Mouse (Mus musculus) megakaryocyte-erythroid progenitor cell, adult 5-6 weeks (primary cell): ENCODE results near the gene Mamdc4. TPM values are rescaled to one million over a fixed set of nuclear protein-coding genes. Genes with fewer than 3 reads are reported as not detected.

Experiments
- ATAC-seq: replicated peaks from 2 replicates; pipeline ENCODE4 v1.8.0; 2016; ENCODE audit warnings: mild to moderate bottlenecking, inconsistent platforms; ENCODE audit not compliant: severe bottlenecking, poor library complexity, low FRiP score, low TSS enrichment
- total RNA-seq, 2 experiments: library from RNA; stranded (forward) in 1 of 2; stranded (reverse) in 1 of 2; fragments of 200-1000, 215-1000 nt in 1 of 2; fragments of >200 nt in 1 of 2; fragmentation: Nextera tagmentation in 1 of 2; gene quantifications; 2 replicates each; pipeline ENCODE4 v1.2.3; 2014 to 2017

Gene Mamdc4
- total RNA-seq, 2 experiments from 2014 or later, result 2.0 to 8.1 TPM

- ATAC-seq, result no peak
These were observed 39.8 kb downstream of the Mamdc4 start for GRCm38 (mm10) chr2:25534866-25535182.

GRCm38 (mm10) chr2:25534178-25534865, 40.3 kb downstream of the Mamdc4 start:
- ATAC-seq, result peak; percentile 84

- ATAC-seq, result no peak
These were observed 40.9 kb downstream of the Mamdc4 start for GRCm38 (mm10) chr2:25533707-25534106.

- no peak for ATAC-seq
These were observed 47.9 kb downstream of the Mamdc4 start for GRCm38 (mm10) chr2:25526510-25527302.

Other genes starting within 250 kb of the Mamdc4 start
Only the 30 nearest of the 34 such genes appear.
- 9.7 and 12.7 TPM in 2 replicates for gene Uap1l1, start 209.2 kb downstream of the Mamdc4 start, total RNA-seq (2014; fragmentation: Nextera tagmentation)
- 2.0 and 2.5 TPM in 2 replicates for gene Uap1l1, start 209.2 kb downstream of the Mamdc4 start, total RNA-seq (2017)
- 18.4 and 19.0 TPM in 2 replicates for gene Sapcd2, start 202.5 kb downstream of the Mamdc4 start, total RNA-seq (2014; fragmentation: Nextera tagmentation)
- gene Sapcd2, start 202.5 kb downstream of the Mamdc4 start, total RNA-seq (2017), result 4.9 and 7.1 TPM in 2 replicates
- not detected in 2 replicates for gene Entpd2, start 179.0 kb downstream of the Mamdc4 start, total RNA-seq (2014; fragmentation: Nextera tagmentation)
- gene Entpd2, start 179.0 kb downstream of the Mamdc4 start, total RNA-seq (2017), result not detected in 2 replicates
- not detected in 2 replicates for gene Npdc1, start 175.5 kb downstream of the Mamdc4 start, total RNA-seq (2014; fragmentation: Nextera tagmentation)
- gene Npdc1, start 175.5 kb downstream of the Mamdc4 start, total RNA-seq (2017), result not detected in 2 replicates
- 3.4 and 6.3 TPM in 2 replicates for gene Fut7, start 151.6 kb downstream of the Mamdc4 start, total RNA-seq (2014; fragmentation: Nextera tagmentation)
- gene Fut7, start 151.6 kb downstream of the Mamdc4 start, total RNA-seq (2017), result 4.5 and 4.9 TPM in 2 replicates
- gene Abca2, start 146.1 kb downstream of the Mamdc4 start, total RNA-seq (2014; fragmentation: Nextera tagmentation), result 34.7 and 38.3 TPM in 2 replicates
- gene Abca2, start 146.1 kb downstream of the Mamdc4 start, total RNA-seq (2017), result 10.8 and 13.1 TPM in 2 replicates
- gene Clic3, start 118.0 kb downstream of the Mamdc4 start, total RNA-seq (2014; fragmentation: Nextera tagmentation), result not detected in 2 replicates
- gene Clic3, start 118.0 kb downstream of the Mamdc4 start, total RNA-seq (2017), result not detected in 2 replicates
- gene Paxx, start 113.8 kb downstream of the Mamdc4 start, total RNA-seq (2014; fragmentation: Nextera tagmentation), result 34.5 and 36.3 TPM in 2 replicates
- gene Paxx, start 113.8 kb downstream of the Mamdc4 start, total RNA-seq (2017), result 17.9 and 25.9 TPM in 2 replicates
- not detected in 2 replicates for gene Ptgds, start 104.8 kb downstream of the Mamdc4 start, total RNA-seq (2014; fragmentation: Nextera tagmentation)
- gene Ptgds, start 104.8 kb downstream of the Mamdc4 start, total RNA-seq (2017), result not detected in 2 replicates
- gene Lcn12, start 80.9 kb downstream of the Mamdc4 start, total RNA-seq (2014; fragmentation: Nextera tagmentation), result not detected in 2 replicates
- not detected in 2 replicates for gene Lcn12, start 80.9 kb downstream of the Mamdc4 start, total RNA-seq (2017)
- 50.4 and 64.5 TPM in 2 replicates for gene Fbxw5, start 74.1 kb downstream of the Mamdc4 start, total RNA-seq (2014; fragmentation: Nextera tagmentation)
- gene Fbxw5, start 74.1 kb downstream of the Mamdc4 start, total RNA-seq (2017), result 24.0 and 28.9 TPM in 2 replicates
- gene C8g, start 73.1 kb downstream of the Mamdc4 start, total RNA-seq (2014; fragmentation: Nextera tagmentation), result 0.63 and 2.2 TPM in 2 replicates
- 0.76 and 3.3 TPM in 2 replicates for gene C8g, start 73.1 kb downstream of the Mamdc4 start, total RNA-seq (2017)
- gene Traf2, start 27.9 kb downstream of the Mamdc4 start, total RNA-seq (2014; fragmentation: Nextera tagmentation), result 19.2 and 22.4 TPM in 2 replicates
- gene Traf2, start 27.9 kb downstream of the Mamdc4 start, total RNA-seq (2017), result 13.7 and 14.3 TPM in 2 replicates
- gene Edf1, start 17.0 kb downstream of the Mamdc4 start, total RNA-seq (2014; fragmentation: Nextera tagmentation), result 151 and 209 TPM in 2 replicates
- 60.9 and 105 TPM in 2 replicates for gene Edf1, start 17.0 kb downstream of the Mamdc4 start, total RNA-seq (2017)
- gene Phpt1, start 379 bp upstream of the Mamdc4 start, total RNA-seq (2014; fragmentation: Nextera tagmentation), result 36.5 and 43.2 TPM in 2 replicates
- gene Phpt1, start 379 bp upstream of the Mamdc4 start, total RNA-seq (2017), result 19.1 and 25.2 TPM in 2 replicates
- gene Ajm1, start 6.9 kb upstream of the Mamdc4 start, total RNA-seq (2014; fragmentation: Nextera tagmentation), result not detected in 2 replicates
- gene Ajm1, start 6.9 kb upstream of the Mamdc4 start, total RNA-seq (2017), result 0.09 TPM in 1 of 2 replicates, not detected in the other
- gene Rabl6, start 33.7 kb upstream of the Mamdc4 start, total RNA-seq (2014; fragmentation: Nextera tagmentation), result 55.8 and 58.7 TPM in 2 replicates
- gene Rabl6, start 33.7 kb upstream of the Mamdc4 start, total RNA-seq (2017), result 58.5 and 92.0 TPM in 2 replicates
- gene Ccdc183, start 42.8 kb upstream of the Mamdc4 start, total RNA-seq (2014; fragmentation: Nextera tagmentation), result not detected in 2 replicates
- gene Ccdc183, start 42.8 kb upstream of the Mamdc4 start, total RNA-seq (2017), result not detected in 2 replicates
- gene Tmem141, start 47.2 kb upstream of the Mamdc4 start, total RNA-seq (2014; fragmentation: Nextera tagmentation), result 2.1 and 3.0 TPM in 2 replicates
- gene Tmem141, start 47.2 kb upstream of the Mamdc4 start, total RNA-seq (2017), result 3.7 and 5.9 TPM in 2 replicates
- gene Fcna, start 53.2 kb upstream of the Mamdc4 start, total RNA-seq (2014; fragmentation: Nextera tagmentation), result not detected in 2 replicates
- not detected in 2 replicates for gene Fcna, start 53.2 kb upstream of the Mamdc4 start, total RNA-seq (2017)
- gene Lcn8, start 78.3 kb upstream of the Mamdc4 start, total RNA-seq (2014; fragmentation: Nextera tagmentation), result not detected in 2 replicates
- not detected in 2 replicates for gene Lcn8, start 78.3 kb upstream of the Mamdc4 start, total RNA-seq (2017)
- not detected in 2 replicates for gene Lcn5, start 83.1 kb upstream of the Mamdc4 start, total RNA-seq (2014; fragmentation: Nextera tagmentation)
- gene Lcn5, start 83.1 kb upstream of the Mamdc4 start, total RNA-seq (2017), result not detected in 2 replicates
- gene Lcn6, start 101.9 kb upstream of the Mamdc4 start, total RNA-seq (2014; fragmentation: Nextera tagmentation), result not detected in 2 replicates
- not detected in 2 replicates for gene Lcn6, start 101.9 kb upstream of the Mamdc4 start, total RNA-seq (2017)
- gene Lcn10, start 107.9 kb upstream of the Mamdc4 start, total RNA-seq (2014; fragmentation: Nextera tagmentation), result not detected in 2 replicates
- gene Lcn10, start 107.9 kb upstream of the Mamdc4 start, total RNA-seq (2017), result not detected in 2 replicates
- not detected in 2 replicates for gene Obp2a, start 125.2 kb upstream of the Mamdc4 start, total RNA-seq (2014; fragmentation: Nextera tagmentation)
- gene Obp2a, start 125.2 kb upstream of the Mamdc4 start, total RNA-seq (2017), result not detected in 2 replicates
- 2.8 and 7.9 TPM in 2 replicates for gene Bmyc, start 131.9 kb upstream of the Mamdc4 start, total RNA-seq (2014; fragmentation: Nextera tagmentation)
- 2.4 and 2.5 TPM in 2 replicates for gene Bmyc, start 131.9 kb upstream of the Mamdc4 start, total RNA-seq (2017)
- not detected in 2 replicates for gene Obp2b, start 162.2 kb upstream of the Mamdc4 start, total RNA-seq (2014; fragmentation: Nextera tagmentation)
- gene Obp2b, start 162.2 kb upstream of the Mamdc4 start, total RNA-seq (2017), result not detected in 2 replicates
- gene Lcn3, start 190.7 kb upstream of the Mamdc4 start, total RNA-seq (2014; fragmentation: Nextera tagmentation), result not detected in 2 replicates
- not detected in 2 replicates for gene Lcn3, start 190.7 kb upstream of the Mamdc4 start, total RNA-seq (2017)
- gene Lcn11, start 202.2 kb upstream of the Mamdc4 start, total RNA-seq (2014; fragmentation: Nextera tagmentation), result not detected in 2 replicates
- gene Lcn11, start 202.2 kb upstream of the Mamdc4 start, total RNA-seq (2017), result not detected in 2 replicates
- gene Gm13539, start 207.4 kb upstream of the Mamdc4 start, total RNA-seq (2014; fragmentation: Nextera tagmentation), result not detected in 2 replicates
- gene Gm13539, start 207.4 kb upstream of the Mamdc4 start, total RNA-seq (2017), result not detected in 2 replicates